Mouse (Mus musculus) CH12.LX (cell line): ENCODE measurements around the gene Dda1.

Experiments used
- CHD1 ChIP-seq: IDR thresholded peaks from 2 replicates; pipeline ENCODE4 v1.6.1; 2012; ENCODE audit warnings: low read depth, low read length, improper control_type of control experiment, inconsistent platforms
- CTCF ChIP-seq, 2 experiments: IDR thresholded peaks in 1 of 2; conservative IDR thresholded peaks in 1 of 2; 2 replicates each; pipeline ENCODE4 v1.5.1; 2011 to 2012; ENCODE audit warnings: low read depth in 2 of 2, low read length in 2 of 2, improper control_type of control experiment in 1 of 2, inconsistent platforms in 1 of 2, mild to moderate bottlenecking in 1 of 2, moderate library complexity in 1 of 2
- E2F4 ChIP-seq: IDR thresholded peaks from 2 replicates; pipeline ENCODE4 v1.6.1; 2011; ENCODE audit warnings: low read depth, low read length, improper control_type of control experiment; ENCODE audit not compliant: insufficient replicate concordance
- EP300 ChIP-seq: IDR thresholded peaks from 2 replicates; pipeline ENCODE4 v1.6.1; 2011; ENCODE audit warnings: low read length, improper control_type of control experiment
- JUND ChIP-seq: conservative IDR thresholded peaks from 2 replicates; pipeline ENCODE4 v1.6.1; 2011; ENCODE audit warnings: low read depth, low read length, improper control_type of control experiment
- MAX ChIP-seq: IDR thresholded peaks from 2 replicates; pipeline ENCODE4 v1.6.1; 2011; ENCODE audit warnings: low read length, improper control_type of control experiment
- MAZ ChIP-seq: IDR thresholded peaks from 2 replicates; pipeline ENCODE4 v1.6.1; 2012; ENCODE audit warnings: low read depth, mild to moderate bottlenecking, inconsistent platforms, low read length, improper control_type of control experiment, moderate library complexity
- NELFE ChIP-seq: IDR thresholded peaks from 2 replicates; pipeline ENCODE4 v1.6.1; 2011; ENCODE audit warnings: low read depth, low read length, improper control_type of control experiment
- POLR2A ChIP-seq: IDR thresholded peaks from 2 replicates; pipeline ENCODE4 v1.6.1; 2011; ENCODE audit warnings: low read depth, mild to moderate bottlenecking, improper control_type of control experiment, low read length
- RAD21 ChIP-seq: IDR thresholded peaks from 2 replicates; pipeline ENCODE4 v1.6.1; 2011; ENCODE audit warnings: low read depth, mild to moderate bottlenecking, low read length, improper control_type of control experiment, moderate library complexity
- RCOR1 ChIP-seq: conservative IDR thresholded peaks from 2 replicates; pipeline ENCODE4 v1.6.1; 2012; ENCODE audit warnings: low read depth, mild to moderate bottlenecking, inconsistent platforms, low read length, improper control_type of control experiment
- USF1 ChIP-seq: IDR thresholded peaks from 2 replicates; pipeline ENCODE4 v1.6.1; 2014; ENCODE audit warnings: low read depth, mild to moderate bottlenecking, inconsistent platforms, low read length, improper control_type of control experiment
- ZNF384 ChIP-seq: IDR thresholded peaks from 2 replicates; pipeline ENCODE4 v1.6.1; 2012; ENCODE audit warnings: low read depth, low read length, improper control_type of control experiment, inconsistent platforms

GRCm38 (mm10) chr8:71516786-71517185, 47.8 kb downstream of the Dda1 start:
- TF ChIP-seq ZNF384: no peak
- TF ChIP-seq CTCF (conservative IDR thresholded peaks at IDR 0.05 in 1 of 2, IDR thresholded peaks at IDR 0.05 in 1 of 2; ENCODE audit: low read depth in 2 of 2, low read length in 2 of 2): no peak
- no peak for TF ChIP-seq NELFE
- no peak for TF ChIP-seq RCOR1
- TF ChIP-seq E2F4: no peak
- TF ChIP-seq USF1: no peak
- no peak for TF ChIP-seq MAZ
- no peak for TF ChIP-seq JUND
- no peak for TF ChIP-seq POLR2A
- no peak for TF ChIP-seq MAX
- TF ChIP-seq RAD21: no peak
- no peak for TF ChIP-seq EP300
- TF ChIP-seq CHD1: no peak
